Mouse (Mus musculus): Measurements from ENCODE around the gene Tuba1c. TPM values are rescaled to one million over a fixed set of nuclear protein-coding genes. Genes with fewer than 3 reads are reported as not detected.

Tuba1c gene
- polyA plus RNA-seq, 1 experiment, result 294 TPM

- Histone ChIP-seq H3K27ac (ENCODE audit: control insufficient read depth, insufficient read depth, low read length) (no peak within 1 kb of the TSS), H3K27me3 (ENCODE audit: control insufficient read depth, insufficient read depth, low read length) (peaks cover 8% of the 10 kb centered on the region; the same call in 1 of the 2 replicates), H3K4me1 (replicated peaks; ENCODE audit: control insufficient read depth, insufficient read depth, low read length) (no peaks in the 10 kb centered on the region), H3K36me3 (ENCODE audit: control insufficient read depth, insufficient read depth, low read length) (no peaks in the 10 kb centered on the region), H3K4me3 (ENCODE audit: control insufficient read depth, insufficient read depth, low read length) (no peak within 1 kb of the TSS)
- TF ChIP-seq POLR2A (IDR thresholded peaks at IDR 0.05; ENCODE audit: control insufficient read depth, extremely low read depth, insufficient read depth, low read length, poor library complexity), result no peak
- peak; percentile 85 for TF ChIP-seq CTCF (IDR thresholded peaks at IDR 0.05; ENCODE audit: borderline replicate concordance, control insufficient read depth, extremely low read depth, insufficient read depth, low read length, poor library complexity)
- WGBS, result 25% methylated on average over 60 of the region's 60 CpGs
- peak; percentile 45 for DNase-seq
These were observed 57.8 kb downstream of the Tuba1c start, which contains the start of gene C1ql4 for GRCm38 (mm10) chr15:99087253-99088075. TSS of gene C1ql4 (minus strand) at chr15:99087817.

Other genes with a start within 250 kb of the Tuba1c start
- gene Wnt1, start 240.0 kb upstream of the Tuba1c start, polyA plus RNA-seq (2012; rRNA removed), result 0.07 and 0.22 TPM in 2 replicates
- 0.26 and 0.65 TPM in 2 replicates for gene Ddn, start 220.4 kb upstream of the Tuba1c start, polyA plus RNA-seq (2012; rRNA removed)
- gene Prkag1, start 198.4 kb upstream of the Tuba1c start, polyA plus RNA-seq (2012; rRNA removed), result 90.7 and 105 TPM in 2 replicates
- gene Kmt2d, start 158.7 kb upstream of the Tuba1c start, polyA plus RNA-seq (2012; rRNA removed), result 69.1 and 93.4 TPM in 2 replicates
- gene Rhebl1, start 135.4 kb upstream of the Tuba1c start, polyA plus RNA-seq (2012; rRNA removed), result 8.0 and 9.8 TPM in 2 replicates
- 1.1 and 2.6 TPM in 2 replicates for gene Dhh, start 131.4 kb upstream of the Tuba1c start, polyA plus RNA-seq (2012; rRNA removed)
- gene Lmbr1l, start 111.7 kb upstream of the Tuba1c start, polyA plus RNA-seq (2012; rRNA removed), result 390 and 404 TPM in 2 replicates
- 3,866 and 5,106 TPM in 2 replicates for gene Tuba1b, start 95.3 kb upstream of the Tuba1c start, polyA plus RNA-seq (2012; rRNA removed)
- gene Gm49450, start 76.3 kb upstream of the Tuba1c start, polyA plus RNA-seq (2012; rRNA removed), result 82.1 and 153 TPM in 2 replicates
- 373 and 432 TPM in 2 replicates for gene Tuba1a, start 76.2 kb upstream of the Tuba1c start, polyA plus RNA-seq (2012; rRNA removed)
- 1.9 and 2.3 TPM in 2 replicates for gene Prph, start 25.3 kb downstream of the Tuba1c start, polyA plus RNA-seq (2012; rRNA removed)
- gene Troap, start 44.7 kb downstream of the Tuba1c start, polyA plus RNA-seq (2012; rRNA removed), result 40.8 and 57.0 TPM in 2 replicates
- gene C1ql4, start 57.9 kb downstream of the Tuba1c start, polyA plus RNA-seq (2012; rRNA removed), result 0.08 and 0.27 TPM in 2 replicates
- gene Dnajc22, start 63.3 kb downstream of the Tuba1c start, polyA plus RNA-seq (2012; rRNA removed), result 0.39 and 0.46 TPM in 2 replicates
- gene Spats2, start 96.0 kb downstream of the Tuba1c start, polyA plus RNA-seq (2012; rRNA removed), result 11.8 and 12.2 TPM in 2 replicates
- gene Kcnh3, start 195.0 kb downstream of the Tuba1c start, polyA plus RNA-seq (2012; rRNA removed), result 83.5 and 85.5 TPM in 2 replicates
- 131 and 133 TPM in 2 replicates for gene Mcrs1, start 222.1 kb downstream of the Tuba1c start, polyA plus RNA-seq (2012; rRNA removed)

Data from thymus, adult 2 months (tissue).